Mouse (Mus musculus): ENCODE measurements around the gene Otoa. TPM values are rescaled to one million over a fixed set of nuclear protein-coding genes. Genes with fewer than 3 reads are reported as not detected.

Otoa gene
- total and polyA plus RNA-seq, 2 experiments, result 0.02 to 0.09 TPM

DNA sequence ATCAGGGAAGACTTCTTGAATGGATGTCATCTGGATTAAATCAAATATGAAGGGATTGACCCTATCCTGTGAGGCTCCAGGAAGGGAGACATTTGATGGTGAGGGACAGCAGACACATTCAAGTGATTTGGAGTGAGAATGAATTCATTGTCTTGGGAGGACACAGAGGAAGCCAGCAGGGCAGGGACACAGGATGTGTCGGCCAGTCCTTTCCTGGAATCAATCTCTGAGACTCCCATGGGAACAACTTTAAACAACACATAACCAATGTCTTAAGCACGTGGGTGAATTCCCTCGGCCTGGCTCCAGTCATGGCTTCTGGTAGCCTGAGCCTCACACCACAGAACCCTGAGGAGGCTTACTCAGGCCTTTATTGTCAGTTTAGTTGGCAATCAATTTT is 26.4 kb downstream of the Otoa start:
- 73% methylated on average over 3 of the region's 3 CpGs for WGBS
- Histone ChIP-seq H3K27me3 (ENCODE audit: control insufficient read depth, insufficient read depth, low read length) (no peaks in the 10 kb centered on the region), H3K36me3 (ENCODE audit: control insufficient read depth, insufficient read depth, low read length) (no peaks in the 10 kb centered on the region), H3K4me1 (ENCODE audit: control insufficient read depth, insufficient read depth, low read length) (no peaks in the 10 kb centered on the region), H3K79me2 (ENCODE audit: control insufficient read depth, insufficient read depth, low read length) (no peaks in the 10 kb centered on the region), H3K4me3 (ENCODE audit: insufficient read depth, low read depth, low read length) (no peak overlapping the region), H3K27ac (replicated peaks; ENCODE audit: insufficient read depth, low read depth, low read length) (no peak overlapping the region), H3K9ac (ENCODE audit: low read depth, low read length) (no peak overlapping the region)
- DNase-seq (ENCODE audit: extremely low read depth, low read depth, low spot score), result no peak
- TF ChIP-seq CTCF (IDR thresholded peaks at IDR 0.05; ENCODE audit: low read depth, low read length), result no peak
- no peak for TF ChIP-seq POLR2A (IDR thresholded peaks at IDR 0.05; ENCODE audit: extremely low read depth, insufficient read depth, low read length)

DNA sequence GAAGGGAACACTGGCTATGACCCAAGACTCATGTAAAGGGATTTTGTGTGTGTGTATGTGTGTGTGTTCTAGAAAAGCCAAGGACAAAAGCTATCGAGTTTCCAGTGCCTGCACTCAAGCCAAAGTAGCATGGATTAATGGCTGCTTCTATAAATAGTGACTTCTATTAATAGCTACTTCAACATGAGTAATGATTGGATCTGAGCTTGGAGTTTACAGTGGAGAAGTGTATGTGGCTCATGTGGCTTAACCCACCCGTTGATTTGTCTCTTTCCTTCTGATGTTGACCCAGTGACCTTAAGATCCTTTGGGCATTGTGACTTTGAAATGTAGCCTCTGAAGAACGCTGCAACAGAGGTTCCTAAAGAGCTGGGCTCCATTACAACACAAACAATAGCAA is 29.9 kb downstream of the Otoa start:
- Histone ChIP-seq H3K79me2 (ENCODE audit: control insufficient read depth, insufficient read depth, low read length) (no peaks in the 10 kb centered on the region), H3K36me3 (ENCODE audit: control insufficient read depth, insufficient read depth, low read length) (no peaks in the 10 kb centered on the region), H3K9ac (ENCODE audit: low read depth, low read length) (no peak overlapping the region)

DNA sequence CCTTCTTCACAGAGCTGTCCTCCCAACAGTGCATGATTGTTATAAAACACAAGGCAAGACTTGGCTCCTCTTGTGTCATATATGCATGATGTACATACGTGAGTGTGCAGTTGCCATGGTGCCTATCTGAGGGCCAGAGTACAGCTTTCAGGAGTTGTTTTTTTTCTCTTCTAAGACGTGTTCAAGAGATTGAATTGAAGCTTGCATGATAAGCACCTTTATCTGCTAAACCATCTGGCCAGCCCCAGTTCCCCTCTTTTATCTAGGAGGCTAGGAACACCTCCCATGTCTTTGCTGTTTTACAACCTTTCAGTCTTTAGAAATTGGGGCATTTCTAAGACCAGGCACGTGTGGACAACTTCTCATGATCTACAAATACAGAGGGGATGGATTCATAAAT is 30.3 kb downstream of the Otoa start:
- 70% methylated on average over 3 of the region's 3 CpGs for WGBS
- no peak overlapping the region for H3K27ac ChIP-seq (replicated peaks; ENCODE audit: insufficient read depth, low read depth, low read length)
- no peaks in the 10 kb centered on the region for H3K36me3 ChIP-seq (ENCODE audit: control insufficient read depth, insufficient read depth, low read length)
- H3K9ac ChIP-seq (ENCODE audit: low read depth, low read length), result no peak overlapping the region
- TF ChIP-seq CTCF (IDR thresholded peaks at IDR 0.05; ENCODE audit: low read depth, low read length) (no peak), POLR2A (IDR thresholded peaks at IDR 0.05; ENCODE audit: extremely low read depth, insufficient read depth, low read length) (no peak)
- H3K4me1 ChIP-seq (ENCODE audit: control insufficient read depth, insufficient read depth, low read length), result no peaks in the 10 kb centered on the region
- H3K27me3 ChIP-seq (ENCODE audit: control insufficient read depth, insufficient read depth, low read length), result no peaks in the 10 kb centered on the region
- H3K79me2 ChIP-seq (ENCODE audit: control insufficient read depth, insufficient read depth, low read length), result no peaks in the 10 kb centered on the region
- H3K4me3 ChIP-seq (ENCODE audit: insufficient read depth, low read depth, low read length), result no peak overlapping the region
- DNase-seq (ENCODE audit: extremely low read depth, low read depth, low spot score), result no peak

More for the DNA sequence above, 29.9 kb downstream of the Otoa start:
- no peaks in the 10 kb centered on the region for H3K27me3 ChIP-seq (ENCODE audit: control insufficient read depth, insufficient read depth, low read length)
- DNase-seq (ENCODE audit: extremely low read depth, low read depth, low spot score), result no peak
- 48% methylated on average over 3 of the region's 3 CpGs for WGBS
- no peak overlapping the region for H3K4me3 ChIP-seq (ENCODE audit: insufficient read depth, low read depth, low read length)
- TF ChIP-seq POLR2A (IDR thresholded peaks at IDR 0.05; ENCODE audit: extremely low read depth, insufficient read depth, low read length) (no peak), CTCF (IDR thresholded peaks at IDR 0.05; ENCODE audit: low read depth, low read length) (no peak)
- no peaks in the 10 kb centered on the region for H3K4me1 ChIP-seq (ENCODE audit: control insufficient read depth, insufficient read depth, low read length)
- no peak overlapping the region for H3K27ac ChIP-seq (replicated peaks; ENCODE audit: insufficient read depth, low read depth, low read length)

DNA sequence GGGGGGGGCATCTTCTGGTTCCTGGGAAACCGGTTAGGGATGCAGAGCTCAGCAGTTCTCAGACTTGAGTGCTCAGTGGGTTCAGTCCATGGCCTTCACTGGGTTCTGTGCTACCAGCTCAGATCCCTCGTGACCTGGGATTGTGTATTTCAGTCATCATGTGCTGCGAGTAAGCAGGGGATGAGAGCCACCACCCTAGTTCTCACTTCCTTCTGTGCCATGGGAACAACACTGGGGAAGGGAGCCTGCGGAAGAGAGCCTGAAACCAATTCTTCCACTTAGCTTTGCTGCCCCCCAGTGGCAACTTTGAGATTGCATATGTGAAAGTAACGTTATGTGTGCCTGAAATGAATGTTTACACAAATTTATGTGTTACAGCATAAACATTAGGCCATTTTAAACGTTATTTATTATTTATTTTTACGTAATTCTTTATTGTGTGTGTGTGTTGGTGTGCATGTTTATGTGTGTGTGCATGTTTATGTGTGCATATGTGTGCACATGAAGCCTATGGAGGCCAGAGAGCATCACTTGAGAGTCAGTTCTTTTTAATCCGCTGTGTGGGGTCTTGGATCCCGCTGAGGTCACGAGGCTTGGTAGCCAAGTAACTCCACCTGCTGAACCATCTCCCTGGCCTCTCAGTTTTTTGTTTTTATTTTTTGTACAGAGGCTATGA is 38.8 kb downstream of the Otoa start:
- Histone ChIP-seq H3K4me3 (ENCODE audit: insufficient read depth, low read depth, low read length) (no peak overlapping the region), H3K9ac (ENCODE audit: low read depth, low read length) (no peak overlapping the region)
- 14% methylated on average over 10 of the region's 10 CpGs for WGBS

DNA sequence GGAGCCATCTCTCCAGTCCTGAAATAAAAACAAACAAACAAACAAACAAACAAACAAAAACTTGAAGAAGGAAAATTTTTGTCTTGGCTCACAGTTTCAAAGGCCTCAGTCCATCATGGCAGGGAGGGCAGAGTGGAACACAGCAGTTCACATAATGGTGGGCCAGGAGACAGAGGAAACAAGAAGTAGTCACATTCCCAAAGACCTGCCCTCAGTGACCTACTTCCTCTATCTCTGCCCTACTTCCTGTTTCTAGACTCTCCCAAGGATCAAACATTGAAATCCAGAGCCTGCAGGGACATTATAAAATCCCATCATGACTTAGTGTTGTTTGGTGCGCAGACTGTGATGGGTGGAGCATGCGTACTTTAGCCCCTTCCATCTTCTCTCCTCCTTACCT is 49.4 kb downstream of the Otoa start:
- Histone ChIP-seq H3K27ac (replicated peaks; ENCODE audit: insufficient read depth, low read depth, low read length) (no peak overlapping the region), H3K4me1 (ENCODE audit: control insufficient read depth, insufficient read depth, low read length) (no peaks in the 10 kb centered on the region), H3K27me3 (ENCODE audit: control insufficient read depth, insufficient read depth, low read length) (no peaks in the 10 kb centered on the region), H3K9ac (ENCODE audit: low read depth, low read length) (no peak overlapping the region), H3K79me2 (ENCODE audit: control insufficient read depth, insufficient read depth, low read length) (no peaks in the 10 kb centered on the region), H3K36me3 (ENCODE audit: control insufficient read depth, insufficient read depth, low read length) (no peaks in the 10 kb centered on the region), H3K4me3 (ENCODE audit: insufficient read depth, low read depth, low read length) (no peak overlapping the region)
- DNase-seq (ENCODE audit: extremely low read depth, low read depth, low spot score), result no peak
- 96% methylated on average over 2 of the region's 2 CpGs for WGBS
- TF ChIP-seq CTCF (IDR thresholded peaks at IDR 0.05; ENCODE audit: low read depth, low read length) (no peak), POLR2A (IDR thresholded peaks at IDR 0.05; ENCODE audit: extremely low read depth, insufficient read depth, low read length) (no peak)

More for the DNA sequence above, 38.8 kb downstream of the Otoa start:
- TF ChIP-seq CTCF (IDR thresholded peaks at IDR 0.05; ENCODE audit: low read depth, low read length), result peak; percentile 47
- no peak for TF ChIP-seq POLR2A (IDR thresholded peaks at IDR 0.05; ENCODE audit: extremely low read depth, insufficient read depth, low read length)
- no peak overlapping the region for H3K27ac ChIP-seq (replicated peaks; ENCODE audit: insufficient read depth, low read depth, low read length)
- no peaks in the 10 kb centered on the region for H3K79me2 ChIP-seq (ENCODE audit: control insufficient read depth, insufficient read depth, low read length)
- peak; percentile 52 for DNase-seq (ENCODE audit: extremely low read depth, low read depth, low spot score)
- no peaks in the 10 kb centered on the region for H3K36me3 ChIP-seq (ENCODE audit: control insufficient read depth, insufficient read depth, low read length)
- H3K4me1 ChIP-seq (ENCODE audit: control insufficient read depth, insufficient read depth, low read length), result no peaks in the 10 kb centered on the region
- no peaks in the 10 kb centered on the region for H3K27me3 ChIP-seq (ENCODE audit: control insufficient read depth, insufficient read depth, low read length)

DNA sequence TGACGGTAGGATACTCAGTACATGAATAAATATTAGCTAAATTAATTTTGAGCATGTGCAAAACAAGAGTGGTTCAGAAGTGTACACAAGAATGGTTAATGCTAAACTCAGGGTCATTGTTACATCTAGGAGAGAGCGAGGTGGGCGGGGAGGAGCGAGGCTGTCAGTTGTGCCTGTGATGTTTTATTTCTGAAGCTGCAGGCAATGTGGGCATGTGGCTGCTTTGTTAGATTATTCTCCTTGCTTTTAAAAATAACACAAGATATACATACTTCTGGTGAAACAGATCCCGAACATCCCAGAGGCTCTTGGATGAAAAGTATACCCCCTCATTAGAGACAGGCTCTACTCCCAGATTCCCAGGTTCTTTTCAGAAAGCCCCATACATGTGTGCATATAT is 59.8 kb downstream of the Otoa start:
- Histone ChIP-seq H3K27me3 (ENCODE audit: control insufficient read depth, insufficient read depth, low read length) (no peaks in the 10 kb centered on the region; the same call in 1 of the 2 replicates), H3K4me1 (ENCODE audit: control insufficient read depth, insufficient read depth, low read length) (no peaks in the 10 kb centered on the region), H3K79me2 (ENCODE audit: control insufficient read depth, insufficient read depth, low read length) (no peaks in the 10 kb centered on the region), H3K4me3 (ENCODE audit: insufficient read depth, low read depth, low read length) (no peak overlapping the region), H3K36me3 (ENCODE audit: control insufficient read depth, insufficient read depth, low read length) (no peaks in the 10 kb centered on the region), H3K27ac (replicated peaks; ENCODE audit: insufficient read depth, low read depth, low read length) (no peak overlapping the region), H3K9ac (ENCODE audit: low read depth, low read length) (no peak overlapping the region)
- WGBS, result 70% methylated on average over 5 of the region's 5 CpGs
- no peak for DNase-seq (ENCODE audit: extremely low read depth, low read depth, low spot score)
- TF ChIP-seq CTCF (IDR thresholded peaks at IDR 0.05; ENCODE audit: low read depth, low read length) (no peak), POLR2A (IDR thresholded peaks at IDR 0.05; ENCODE audit: extremely low read depth, insufficient read depth, low read length) (no peak)

All from liver, adult 2 months (tissue).